Mouse (Mus musculus) kidney, postnatal 0 days (tissue): ENCODE data around the gene Duox2. TPM values are rescaled to one million over a fixed set of nuclear protein-coding genes. Genes with fewer than 3 reads are reported as not detected.
A peak's percentile ranks its signal among the peaks of the same experiment; 100 is the strongest.

Experiments used
- ATAC-seq: fragments of 200-750 bp; cut with Nextera tagmentation; replicated peaks from 2 replicates; pipeline ENCODE4 v1.8.0; 2017; ENCODE audit warnings: low read depth, moderate number of reproducible peaks, moderate TSS enrichment, moderate library complexity; ENCODE audit not compliant: low FRiP score
- DNase-seq: peaks from one replicate; pipeline ENCODE4 v3.0.0-alpha.2; 2016; ENCODE audit warnings: low spot score
- H3K27ac ChIP-seq: fragments of 300-500 bp; sonication (generic); 2 replicates; pipeline ENCODE4 v1.5.1; 2014; ENCODE audit warnings: mild to moderate bottlenecking
- H3K27me3 ChIP-seq: fragments of 300-500 bp; sonication (generic); 2 replicates; pipeline ENCODE4 v1.6.1; 2014; ENCODE audit warnings: low read length, mixed read lengths; ENCODE audit not compliant: insufficient read depth
- H3K36me3 ChIP-seq: fragments of 300-500 bp; sonication (generic); 2 replicates; pipeline ENCODE4 v1.6.1; 2014; ENCODE audit warnings: low read length, mixed read lengths; ENCODE audit not compliant: insufficient read depth
- H3K4me1 ChIP-seq: fragments of 300-500 bp; sonication (generic); replicated peaks from 2 replicates; pipeline ENCODE4 v1.6.1; 2014; ENCODE audit warnings: antibody characterized with exemption, low read length, mixed read lengths; ENCODE audit not compliant: insufficient read depth
- H3K4me2 ChIP-seq: fragments of 300-500 bp; sonication (generic); 2 replicates; pipeline ENCODE4 v1.6.1; 2014; ENCODE audit warnings: mild to moderate bottlenecking, low read length, moderate library complexity, mixed read lengths
- H3K4me3 ChIP-seq: fragments of 300-500 bp; sonication (generic); replicated peaks from 2 replicates; pipeline ENCODE4 v1.5.1; 2014; ENCODE audit warnings: low read depth, low read length
- H3K9ac ChIP-seq: fragments of 300-500 bp; sonication (generic); 2 replicates; pipeline ENCODE4 v1.6.1; 2014; ENCODE audit warnings: low read depth, low read length
- H3K9me3 ChIP-seq: fragments of 300-500 bp; sonication (generic); replicated peaks from 2 replicates; pipeline ENCODE4 v1.6.1; 2016; ENCODE audit warnings: low read length, inconsistent platforms, mixed read lengths
- CTCF ChIP-seq: IDR thresholded peaks from 2 replicates; pipeline ENCODE4 v1.5.1; 2016; ENCODE audit warnings: antibody characterized with exemption, low read depth, mild to moderate bottlenecking, moderate library complexity
- WGBS: fragments of 180-500 bp; shearing (Covaris S2); extraction: QIAGEN DNeasy Blood & Tissue Kit; methylation state at CpG from one replicate; pipeline ENCODE4 v1.1.7; 2014; 5-methylcytosine and 5-hydroxymethylcytosine counted together
- polyA plus RNA-seq: library from polyadenylated mRNA; unstranded; fragments of >200 nt; fragmentation: Nextera tagmentation; extraction: Ambion mirVana; gene quantifications from 2 replicates; pipeline ENCODE4 v1.2.1, GENCODE M21; 2015

Gene Duox2
- polyA plus RNA-seq, 1 experiment from 2014 or later: 0.04 TPM

DNA sequence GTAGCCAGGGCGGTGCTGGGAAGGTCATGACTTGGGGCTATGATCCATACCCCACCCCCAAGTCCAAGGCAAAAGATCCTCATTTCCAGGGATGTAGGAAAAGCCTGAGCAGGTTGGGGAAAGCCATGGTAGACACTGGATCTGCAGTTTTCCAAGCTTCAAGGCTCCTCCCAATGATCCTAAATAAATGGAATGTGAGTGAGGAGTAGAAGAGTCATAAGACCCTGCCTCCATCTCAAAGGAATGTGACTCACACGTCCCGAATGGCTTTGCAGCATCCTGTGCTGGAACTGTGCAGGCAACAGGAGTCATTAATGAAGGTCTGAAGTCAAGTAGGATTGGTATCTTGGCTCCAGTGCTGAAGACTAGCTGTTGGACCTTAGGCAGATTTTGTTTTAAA is 29.7 kb upstream of the Duox2 start:
- DNase-seq: no peak

DNA sequence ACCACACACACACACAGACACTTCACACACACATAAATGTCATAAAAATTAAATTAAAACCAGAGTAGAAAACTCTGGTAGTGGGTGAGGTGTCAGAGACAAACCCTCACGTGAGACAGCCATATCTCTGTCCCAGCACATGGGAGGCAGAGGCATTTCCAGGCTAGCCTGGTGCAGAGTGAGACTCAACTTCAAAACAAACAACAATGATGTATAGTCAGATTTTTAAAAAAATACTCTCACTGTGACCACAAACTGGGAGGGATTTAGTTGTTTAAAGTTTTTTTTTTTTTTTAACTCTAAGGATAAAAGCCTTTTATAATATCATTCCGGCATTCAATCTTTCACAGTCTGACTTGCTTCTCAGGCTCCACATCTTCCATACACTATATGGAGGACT is 27.1 kb upstream of the Duox2 start:
- Histone ChIP-seq H3K4me3 (no peak overlapping the region), H3K27me3 (no peaks in the 10 kb centered on the region), H3K36me3 (no peaks in the 10 kb centered on the region), H3K4me1 (no peaks in the 10 kb centered on the region), H3K9me3 (no peaks in the 10 kb centered on the region), H3K4me2 (no peak overlapping the region), H3K9ac (no peak overlapping the region), H3K27ac (no peak overlapping the region)
- no peak for ATAC-seq
- TF ChIP-seq CTCF: no peak
- no peak for DNase-seq
- 66% methylated on average over 2 of the region's 2 CpGs for WGBS

More for the DNA sequence above, 29.7 kb upstream of the Duox2 start:
- Histone ChIP-seq H3K9ac (no peak overlapping the region), H3K4me3 (no peak overlapping the region), H3K4me1 (no peaks in the 10 kb centered on the region), H3K36me3 (no peaks in the 10 kb centered on the region), H3K27me3 (no peaks in the 10 kb centered on the region), H3K9me3 (no peaks in the 10 kb centered on the region), H3K27ac (no peak overlapping the region), H3K4me2 (no peak overlapping the region)
- no peak for ATAC-seq
- no peak for TF ChIP-seq CTCF
- 56% methylated on average over 3 of the region's 3 CpGs for WGBS

DNA sequence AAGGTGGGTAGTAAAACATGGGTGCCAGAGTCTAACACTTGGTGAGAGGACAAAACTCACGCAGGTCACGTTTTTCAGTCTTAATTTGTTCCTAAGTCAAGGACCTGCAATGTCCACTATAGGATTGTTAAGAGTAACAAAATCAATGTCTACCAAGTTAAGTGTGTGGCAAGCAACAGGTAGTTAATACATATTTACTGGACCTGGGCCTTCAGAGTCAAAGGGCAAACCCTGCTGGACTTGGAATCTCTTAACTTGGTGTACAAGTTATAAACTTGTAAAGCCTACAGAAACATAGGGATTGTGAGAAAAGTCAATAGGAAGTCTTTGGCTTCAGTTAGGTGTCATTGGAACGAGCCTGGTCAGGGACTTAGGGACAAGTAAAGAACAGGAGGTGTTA is 26.3 kb upstream of the Duox2 start:
- no peak overlapping the region for H3K27ac ChIP-seq
- TF ChIP-seq CTCF: no peak
- H3K9ac ChIP-seq: no peak overlapping the region
- H3K36me3 ChIP-seq: no peaks in the 10 kb centered on the region
- DNase-seq (no peak), ATAC-seq (no peak)
- no peak overlapping the region for H3K4me3 ChIP-seq
- no peaks in the 10 kb centered on the region for H3K27me3 ChIP-seq
- no peak overlapping the region for H3K4me2 ChIP-seq
- 62% methylated on average over 3 of the region's 3 CpGs for WGBS
- no peaks in the 10 kb centered on the region for H3K9me3 ChIP-seq
- no peaks in the 10 kb centered on the region for H3K4me1 ChIP-seq

DNA sequence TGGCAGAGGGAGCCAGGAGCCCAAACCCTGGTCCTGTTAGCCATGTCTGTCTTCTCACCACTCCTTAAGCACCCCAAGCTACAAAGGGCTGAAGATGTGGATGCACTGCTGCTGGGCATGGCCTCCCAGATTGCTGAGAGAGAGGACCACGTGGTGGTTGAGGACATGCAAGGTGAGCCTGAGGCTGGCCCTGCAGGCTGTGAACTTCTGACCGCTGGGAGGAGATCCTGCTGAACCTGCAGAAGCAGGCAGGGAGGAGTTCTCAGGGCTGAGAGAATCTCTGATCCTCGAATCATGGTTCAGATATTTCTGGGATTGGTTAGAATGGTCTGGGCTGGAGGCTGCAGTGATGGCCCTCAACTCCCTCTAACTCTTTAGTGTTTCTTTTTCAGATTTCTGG is 25.7 kb upstream of the Duox2 start:
- H3K36me3 ChIP-seq: no peaks in the 10 kb centered on the region
- H3K4me3 ChIP-seq: no peak overlapping the region
- H3K4me2 ChIP-seq: no peak overlapping the region
- no peaks in the 10 kb centered on the region for H3K4me1 ChIP-seq
- TF ChIP-seq CTCF: no peak
- WGBS: 52% methylated on average over 3 of the region's 3 CpGs
- no peak overlapping the region for H3K27ac ChIP-seq
- no peak overlapping the region for H3K9ac ChIP-seq
- ATAC-seq (peak; percentile 72), DNase-seq (no peak)
- no peaks in the 10 kb centered on the region for H3K9me3 ChIP-seq
- H3K27me3 ChIP-seq: no peaks in the 10 kb centered on the region

DNA sequence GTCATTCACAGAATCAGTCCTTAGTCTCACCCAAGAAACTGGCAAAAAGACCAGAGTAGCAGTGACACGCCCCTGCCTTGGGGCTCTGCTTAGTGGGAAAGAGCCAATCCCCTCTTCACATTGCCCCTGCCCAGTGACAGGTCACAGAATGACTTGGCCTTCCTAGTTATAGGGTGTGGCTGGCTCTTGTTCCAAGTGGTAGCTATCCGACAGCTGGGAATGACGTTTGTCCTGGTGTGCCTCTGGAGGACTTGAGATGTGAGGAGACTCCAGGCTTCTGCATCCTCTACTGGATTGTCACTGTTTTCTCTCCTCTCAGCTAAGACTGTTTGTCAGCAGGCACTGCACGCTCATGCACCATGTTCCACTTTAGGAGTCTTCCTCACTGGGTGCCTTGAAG is 19.1 kb upstream of the Duox2 start:
- Histone ChIP-seq H3K27me3 (peaks cover 19% of the 10 kb centered on the region), H3K4me3 (no peak overlapping the region), H3K4me1 (no peaks in the 10 kb centered on the region; the same call in 1 of the 2 replicates), H3K36me3 (no peaks in the 10 kb centered on the region), H3K27ac (no peak overlapping the region), H3K9ac (no peak overlapping the region), H3K4me2 (no peak overlapping the region), H3K9me3 (no peaks in the 10 kb centered on the region)
- no peak for TF ChIP-seq CTCF
- ATAC-seq (no peak), DNase-seq (no peak)
- 73% methylated on average over 4 of the region's 4 CpGs for WGBS

DNA sequence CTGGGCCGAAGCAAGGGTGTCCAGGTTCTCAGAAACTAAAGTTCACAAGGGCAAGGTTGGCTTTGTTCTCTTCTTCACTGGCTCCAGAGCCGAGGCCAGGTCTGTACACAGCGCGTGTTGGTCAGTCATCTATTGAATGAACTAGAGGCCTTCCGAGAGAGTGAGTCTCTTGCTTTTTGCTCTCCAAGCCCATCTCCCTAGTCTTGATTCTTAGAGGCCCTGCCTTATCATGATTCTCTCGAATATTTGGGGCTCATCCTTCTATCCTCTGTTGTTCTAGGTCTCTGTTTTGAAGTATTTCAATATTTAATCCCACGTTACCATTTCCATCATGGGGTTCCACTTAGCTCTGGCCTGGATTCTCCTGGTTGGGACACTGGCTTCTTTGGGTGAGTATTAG is 17.1 kb upstream of the Duox2 start, which contains the start of gene Duox1:
TSS of gene Duox1 (plus strand) at position 301 of the 400 bp plus-strand sequence.
- Histone ChIP-seq H3K4me1 (no peaks in the 10 kb centered on the region; the same call in 1 of the 2 replicates), H3K27me3 (peaks cover 25% of the 10 kb centered on the region), H3K27ac (no peak within 1 kb of the TSS), H3K36me3 (no peaks in the 10 kb centered on the region), H3K9me3 (no peaks in the 10 kb centered on the region), H3K4me3 (no peak within 1 kb of the TSS), H3K4me2 (no peak within 1 kb of the TSS), H3K9ac (no peak within 1 kb of the TSS)
- ATAC-seq (no peak), DNase-seq (no peak)
- WGBS: 93% methylated on average over 7 of the region's 7 CpGs
- TF ChIP-seq CTCF: no peak

DNA sequence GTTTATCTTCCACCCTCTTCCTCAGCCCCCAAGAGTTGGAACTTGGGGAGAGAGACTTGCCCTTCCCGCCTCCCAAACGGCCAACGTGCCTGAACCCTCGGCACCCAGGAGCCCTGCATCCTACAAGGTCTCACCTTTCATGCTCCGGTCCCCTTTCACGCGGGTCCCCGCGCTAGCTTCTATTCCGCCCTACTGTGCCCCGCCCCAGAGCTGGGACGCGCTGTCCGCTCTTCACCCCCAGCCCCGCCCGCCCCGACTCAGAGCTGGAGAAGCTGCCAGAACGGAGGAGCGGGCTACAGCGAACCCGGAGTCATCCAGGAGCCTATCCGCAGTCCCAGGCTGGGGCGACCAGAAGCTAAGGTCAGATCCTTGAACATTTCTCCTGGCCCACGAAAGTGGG is 15.3 kb upstream of the Duox2 start, which contains the start of gene Duoxa1:
TSS of gene Duoxa1 (minus strand) at position 195 of the 400 bp plus-strand sequence.
- Histone ChIP-seq H3K36me3 (no peaks in the 10 kb centered on the region), H3K9ac (no peak within 1 kb of the TSS), H3K4me2 (peak within 1 kb of the TSS; percentile 52), H3K4me3 (peak within 1 kb of the TSS; percentile 16), H3K27ac (no peak within 1 kb of the TSS), H3K27me3 (peaks cover 25% of the 10 kb centered on the region), H3K4me1 (no peaks in the 10 kb centered on the region; the same call in 1 of the 2 replicates), H3K9me3 (no peaks in the 10 kb centered on the region)
- TF ChIP-seq CTCF: no peak
- DNase-seq (no peak), ATAC-seq (peak; percentile 33; the same call in 1 of the 2 replicates)
- WGBS: 2% methylated on average over 24 of the region's 24 CpGs
